Mouse (Mus musculus) thymus, adult 2 months (tissue): Measurements from ENCODE around the gene Wiz.

ENCODE experiments used
- CTCF ChIP-seq: fragments of 200-500 bp; IDR thresholded peaks from 2 replicates; pipeline ENCODE4 v1.5.1; 2012; ENCODE audit warnings: mild to moderate bottlenecking, control low read depth, low read length, moderate library complexity, borderline replicate concordance; ENCODE audit not compliant: control insufficient read depth, poor library complexity, insufficient read depth; ENCODE audit errors: extremely low read depth
- POLR2A ChIP-seq: fragments of 200-500 bp; IDR thresholded peaks from 2 replicates; pipeline ENCODE4 v1.6.1; 2012; ENCODE audit warnings: mild to moderate bottlenecking, low read length, control low read depth, moderate library complexity; ENCODE audit not compliant: control insufficient read depth, poor library complexity, insufficient read depth; ENCODE audit errors: extremely low read depth

DNA sequence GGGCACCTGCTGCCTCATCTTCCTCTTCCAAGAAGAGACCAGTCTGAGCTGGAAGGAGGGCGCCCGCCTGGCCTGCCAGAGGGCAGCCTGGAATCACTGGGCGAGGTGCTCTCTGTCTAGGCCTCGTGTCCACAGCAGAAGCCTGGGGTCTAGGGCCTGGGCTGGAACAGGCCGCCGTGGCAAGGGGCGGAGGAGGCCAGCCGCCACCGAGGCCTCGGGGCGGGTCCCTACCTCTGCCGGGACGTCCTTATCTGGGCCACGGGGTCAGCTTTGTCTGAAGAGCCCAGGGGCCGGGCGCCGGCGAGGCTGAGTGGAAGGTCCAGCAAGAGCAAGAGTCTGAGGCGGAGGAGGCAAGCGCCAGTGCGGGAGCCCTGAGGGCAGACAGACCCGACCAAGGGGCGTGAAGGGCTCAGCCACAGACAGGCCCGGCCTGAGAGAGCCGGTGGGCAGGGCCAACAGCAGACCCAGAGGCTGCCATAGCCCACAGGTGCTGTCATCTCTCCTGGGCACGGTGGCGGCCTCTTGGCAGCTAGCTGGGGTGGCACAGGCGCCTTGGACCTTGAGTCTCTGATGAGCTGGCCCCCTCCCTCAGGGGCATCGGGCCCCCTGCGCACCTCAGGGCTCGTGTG lies 55.5 kb downstream of the Wiz start:
- TF ChIP-seq POLR2A, result no peak
- no peak for TF ChIP-seq CTCF
